Mouse (Mus musculus) lung, adult 18-20 months (tissue): ENCODE measurements around the gene Gcnt2.
A peak's percentile ranks its signal among the peaks of the same experiment; 100 is the strongest.
"Not testable (repeated sequence)": the region's sequence is repeated elsewhere in the genome, so short reads cannot be mapped to it uniquely, and the experiment has no call there.

Experiments
- DNase-seq, 2 experiments: peaks; one replicate each; pipeline ENCODE4 v3.0.0; 2022; ENCODE audit warnings: mixed read lengths in 2 of 2

Gene Gcnt2

GRCm38 (mm10) chr13:40946513-40946912 is 87.0 kb downstream of the Gcnt2 start:
- DNase-seq, result no peak

GRCm38 (mm10) chr13:40947538-40948205 is 88.1 kb downstream of the Gcnt2 start:
- peak in 1 of 2 experiments; percentile 24 for DNase-seq

- DNase-seq, result no peak
Measured at GRCm38 (mm10) chr13:40951386-40951976, 91.9 kb downstream of the Gcnt2 start.

- no peak for DNase-seq
Measured at GRCm38 (mm10) chr13:40953231-40953630, 93.7 kb downstream of the Gcnt2 start.

- DNase-seq, result peak in 1 of 2 experiments; percentile 24
Measured at GRCm38 (mm10) chr13:40955773-40956172, 96.2 kb downstream of the Gcnt2 start.

DNA sequence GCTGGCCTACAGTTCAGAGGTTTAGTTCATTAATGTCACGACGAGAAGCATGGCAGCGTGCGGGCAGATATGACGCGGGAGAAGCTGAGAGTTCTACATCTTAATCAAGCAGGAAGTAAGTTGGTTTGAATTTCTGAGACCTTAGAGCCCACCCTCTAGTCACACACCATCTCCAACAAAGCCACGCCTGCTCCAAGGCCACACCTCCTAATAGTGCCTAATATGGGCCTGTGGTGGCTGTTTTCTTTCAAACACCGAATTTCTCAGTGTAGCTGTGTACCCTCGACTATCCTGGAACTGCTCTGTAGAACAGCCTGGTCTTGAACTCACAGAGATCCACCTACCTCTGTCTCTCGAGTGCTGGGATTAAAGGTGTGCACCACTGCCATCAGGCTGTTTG is 108.1 kb downstream of the Gcnt2 start:
- no peak for DNase-seq

DNA sequence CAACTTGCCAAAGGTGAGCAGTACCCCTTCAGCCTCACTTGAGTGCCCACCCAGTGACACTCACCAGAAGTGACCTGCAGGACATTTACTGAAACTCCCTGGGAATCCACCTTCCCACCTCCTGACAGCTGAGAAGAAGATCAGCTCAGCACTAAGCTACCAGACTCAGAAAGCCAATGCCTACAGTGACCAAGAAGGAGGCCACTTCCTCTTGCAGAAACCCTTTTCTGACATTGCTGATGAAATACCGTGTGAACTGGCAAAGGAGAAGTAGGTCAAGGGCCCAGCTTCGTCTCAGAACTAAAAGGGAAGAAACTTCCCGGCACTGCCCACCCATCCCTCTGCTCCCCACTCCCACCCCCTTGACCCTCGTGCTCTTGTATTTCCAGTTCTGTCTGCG is 109.0 kb downstream of the Gcnt2 start:
- peak; percentile 32 to 34 for DNase-seq

DNA sequence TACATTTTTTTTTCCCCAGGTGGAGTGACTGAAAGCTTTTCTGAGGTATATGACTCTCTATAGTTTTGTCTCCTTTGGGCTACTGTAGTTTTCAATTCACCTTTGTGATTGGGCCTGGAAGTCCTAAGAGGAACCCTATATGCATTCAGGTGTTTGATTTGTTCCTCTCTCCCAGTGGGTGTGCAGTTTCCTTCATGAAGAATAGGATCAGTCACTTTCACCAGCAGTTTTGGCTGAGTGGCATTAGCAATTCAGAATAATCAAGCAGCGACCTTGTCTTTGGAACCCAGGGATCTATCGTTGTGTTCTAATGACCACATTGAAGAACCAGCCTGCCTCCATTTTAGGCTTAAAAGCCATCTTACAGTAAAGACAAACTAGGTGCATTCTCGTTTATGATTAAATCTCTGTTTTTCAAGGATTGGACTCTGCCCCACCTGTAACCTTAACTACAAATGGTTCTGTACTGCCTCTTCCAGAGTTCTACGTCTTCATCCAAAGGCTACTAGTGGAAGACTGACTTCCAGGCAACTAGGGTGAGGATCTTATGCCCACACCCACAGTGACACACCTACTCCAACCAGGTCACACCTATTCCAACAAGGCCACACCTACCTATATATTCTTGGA is 110.3 kb downstream of the Gcnt2 start:
- no peak for DNase-seq

DNA sequence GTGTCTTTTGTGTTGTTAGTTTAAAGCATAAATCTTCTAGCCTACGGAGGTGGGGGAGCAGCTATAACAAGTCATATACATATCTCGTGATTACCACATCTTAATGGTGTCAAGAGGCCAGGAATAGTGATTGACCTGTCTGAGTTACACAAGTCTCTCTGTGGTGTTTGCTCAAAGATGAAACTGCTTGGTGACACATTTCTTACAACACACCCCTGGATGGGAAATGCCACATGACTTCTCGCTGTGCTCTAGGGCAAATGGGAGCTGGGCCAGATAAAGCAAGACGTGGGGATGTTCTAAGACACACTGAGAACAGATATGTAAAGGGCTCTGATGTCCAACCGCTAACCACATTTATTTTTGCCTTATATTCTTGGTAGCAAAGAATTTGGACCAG is 111.7 kb downstream of the Gcnt2 start:
- DNase-seq, result peak; percentile 34 to 39

- DNase-seq, result no peak
Measured at GRCm38 (mm10) chr13:40971831-40972230, 112.3 kb downstream of the Gcnt2 start.

DNA sequence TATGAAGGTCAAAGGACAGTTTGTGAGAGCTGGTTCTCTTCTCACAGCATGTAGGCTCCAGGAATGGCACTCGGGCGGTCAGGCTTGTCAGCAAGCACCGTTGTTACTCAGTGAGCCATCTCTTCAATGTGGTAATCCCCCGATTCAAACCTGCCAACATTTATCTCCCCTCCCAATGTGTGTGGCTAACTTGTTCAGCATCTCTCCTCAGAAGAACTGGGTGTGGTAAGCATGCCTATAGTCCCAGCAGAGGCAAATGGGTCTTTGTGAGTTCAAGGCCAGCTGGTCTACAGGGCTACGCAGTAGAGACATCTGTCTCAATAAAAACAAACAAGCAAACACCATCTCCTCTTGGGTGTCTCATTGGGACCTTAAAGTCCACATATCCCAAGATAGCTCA is 113.4 kb downstream of the Gcnt2 start:
- no peak for DNase-seq

DNA sequence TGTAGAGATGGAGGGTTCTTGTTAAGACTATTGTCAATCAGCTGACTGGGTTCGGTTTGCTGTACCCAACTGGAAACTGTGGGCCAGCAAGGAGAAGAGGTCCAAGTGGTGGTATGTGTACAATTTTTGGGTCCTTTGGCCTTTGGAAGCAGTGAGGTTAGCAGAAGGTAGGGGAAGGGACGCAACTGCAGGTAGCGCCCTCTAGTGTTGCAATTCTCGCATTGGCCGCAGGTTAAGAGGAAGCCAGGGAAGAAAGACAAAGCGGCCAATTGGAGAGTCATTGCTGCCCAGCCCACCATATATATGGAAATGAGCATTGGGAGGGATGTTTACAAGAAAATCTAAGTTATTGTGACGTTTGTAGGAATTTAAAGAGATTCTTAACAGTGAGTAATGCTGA is 118.1 kb downstream of the Gcnt2 start:
- DNase-seq, result peak; percentile 56 to 64

DNA sequence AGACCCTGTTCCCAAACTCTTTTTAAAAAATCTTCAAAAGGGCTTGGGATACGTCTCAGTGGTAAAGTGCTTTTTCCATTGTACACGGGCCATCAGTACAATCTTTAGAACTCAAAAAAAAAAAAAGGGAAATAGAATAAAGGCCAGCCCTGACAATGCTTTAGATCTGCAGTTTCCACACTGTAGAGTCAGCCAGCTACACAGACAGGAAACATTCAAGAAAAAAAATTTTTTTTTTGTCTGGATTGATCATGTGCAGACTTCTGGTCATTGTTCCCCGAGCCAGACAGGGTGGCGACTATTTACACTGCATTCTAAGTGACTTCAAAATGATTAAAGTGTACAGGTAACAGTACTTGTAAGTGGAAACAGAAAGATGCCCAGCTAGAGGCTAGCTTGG is 119.1 kb downstream of the Gcnt2 start:
- DNase-seq, result peak in 1 of 2 experiments; percentile 33

DNA sequence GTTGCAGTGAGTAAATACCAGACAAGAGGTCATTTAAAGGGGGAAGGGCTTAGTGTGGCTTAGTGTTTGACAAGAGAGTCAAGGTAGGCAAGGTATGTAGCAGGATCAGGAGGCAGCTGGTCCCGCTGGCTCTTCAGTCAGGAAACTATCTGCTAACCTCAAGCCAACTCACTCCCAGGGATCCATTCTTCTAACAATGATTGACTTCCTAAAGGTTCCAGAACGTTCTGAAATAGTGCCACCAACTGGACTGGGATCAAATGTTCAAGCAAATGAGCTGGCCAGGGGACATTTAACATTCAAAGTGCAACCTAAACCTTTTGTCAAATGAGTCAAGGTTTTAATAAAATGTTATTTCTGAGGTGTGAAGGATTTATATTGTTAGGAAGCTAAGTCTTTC is 119.8 kb downstream of the Gcnt2 start:
- peak in 1 of 2 experiments; percentile 23 for DNase-seq

DNA sequence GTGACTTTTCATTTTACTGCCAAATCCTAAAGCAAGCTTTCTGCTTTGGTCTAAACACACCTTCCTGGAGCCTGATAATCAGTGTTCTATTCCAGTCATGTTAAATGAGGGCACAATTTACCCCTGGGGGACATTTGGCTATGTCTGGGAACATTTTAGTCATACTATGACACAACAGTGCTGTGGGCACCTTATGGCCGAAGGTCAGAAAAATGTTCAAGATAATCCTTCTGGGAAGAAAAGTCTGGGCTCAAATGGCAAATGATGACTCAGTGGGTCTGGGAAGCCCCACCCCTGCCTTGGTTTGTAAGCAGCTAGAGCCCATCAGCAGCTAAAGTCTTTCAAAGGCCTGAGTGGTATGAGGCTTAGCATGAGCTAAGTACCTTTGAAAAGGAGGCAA is 123.2 kb downstream of the Gcnt2 start:
- DNase-seq, result no peak

- DNase-seq, result no peak
Measured at GRCm38 (mm10) chr13:40986081-40986480, 126.5 kb downstream of the Gcnt2 start.

DNA sequence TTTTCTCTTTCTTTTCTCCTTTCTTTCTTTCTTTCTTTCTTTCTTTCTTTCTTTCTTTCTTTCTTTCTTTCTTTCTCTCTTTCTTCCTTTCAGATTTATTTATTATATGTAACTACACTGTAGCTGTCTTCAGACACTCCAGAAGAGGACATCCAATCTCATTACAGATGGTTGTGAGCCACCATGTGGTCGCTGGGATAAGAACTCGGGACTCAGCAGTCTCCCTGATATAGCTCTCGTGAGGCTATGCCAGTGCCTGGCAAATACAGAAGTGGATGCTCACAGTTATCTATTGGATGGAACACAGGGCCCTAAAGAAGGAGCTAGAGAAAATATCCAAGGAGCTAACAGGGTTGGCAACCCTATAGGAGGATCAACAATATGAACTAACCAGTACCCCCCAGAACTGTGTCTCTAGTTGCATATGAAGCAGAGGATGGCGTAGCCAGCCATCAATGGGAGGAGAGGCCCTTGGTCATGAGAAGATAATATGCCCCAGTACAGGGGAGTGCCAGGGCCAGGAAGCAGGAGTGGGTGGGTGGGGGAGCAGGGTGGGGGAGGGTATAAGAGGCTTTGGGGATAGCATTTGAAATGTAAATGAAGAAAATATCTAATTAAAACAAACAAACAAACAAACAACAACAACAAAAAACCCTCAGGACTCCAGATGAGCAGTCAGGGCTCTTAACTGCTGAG is 128.2 kb downstream of the Gcnt2 start:
- not testable (repeated sequence) for DNase-seq

DNA sequence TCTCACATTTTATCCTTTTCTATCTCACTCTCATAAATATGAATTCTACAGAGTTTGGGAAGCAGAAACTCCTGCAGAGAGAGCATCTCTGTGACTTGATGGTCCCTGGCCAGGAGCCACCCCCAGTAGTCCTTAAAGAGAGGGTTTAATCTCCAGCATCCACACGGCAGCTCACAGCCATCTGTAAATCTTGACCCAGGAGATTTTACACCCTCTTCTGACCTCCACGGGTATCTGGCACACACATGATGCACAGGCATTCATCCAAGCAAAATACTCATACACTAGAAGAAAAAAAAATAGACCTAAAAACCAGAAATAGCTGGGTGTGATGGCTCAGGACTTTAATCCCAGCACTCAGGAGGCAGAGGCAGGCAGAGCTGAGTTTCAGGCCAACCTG is 128.9 kb downstream of the Gcnt2 start:
- no peak for DNase-seq

DNA sequence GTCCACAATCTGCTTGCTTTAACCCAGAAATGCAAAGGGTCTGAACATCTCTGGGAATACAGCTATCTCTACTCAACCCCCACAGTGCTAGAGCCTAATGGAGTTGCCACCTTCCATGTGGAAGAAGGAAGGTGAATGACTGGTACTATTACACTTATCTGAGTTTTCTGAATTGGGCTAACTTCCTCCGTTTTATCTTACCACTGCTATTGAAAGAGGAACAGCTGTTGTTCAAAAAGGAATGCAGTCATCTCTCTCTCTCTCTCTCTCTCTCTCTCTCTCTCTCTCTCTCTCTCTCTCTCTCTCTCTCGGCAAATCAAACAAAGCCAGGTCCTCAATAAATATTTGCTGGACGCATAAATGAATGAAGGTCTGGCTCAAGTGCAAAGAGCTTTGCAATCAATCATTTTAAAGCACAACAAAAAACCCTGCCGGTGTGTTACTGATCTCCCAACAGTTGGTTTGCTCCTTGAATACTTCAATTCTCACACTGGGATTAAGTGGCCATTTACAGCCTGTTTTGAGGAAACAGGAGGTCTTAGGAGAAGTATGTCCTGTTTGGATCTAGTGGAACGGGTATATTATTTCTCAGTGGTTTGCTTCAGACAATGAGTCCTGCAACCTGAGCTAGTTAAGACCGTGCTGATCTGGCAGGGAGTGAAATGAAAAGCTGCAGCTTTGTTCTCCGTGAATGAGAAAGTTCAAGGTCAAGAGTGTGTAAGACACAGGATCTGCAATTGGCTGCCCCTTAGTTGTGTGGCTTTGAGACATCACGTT is 135.1 kb downstream of the Gcnt2 start:
- peak in 1 of 2 experiments; percentile 23 for DNase-seq

- not testable (repeated sequence) for DNase-seq
Measured at GRCm38 (mm10) chr13:40998537-40998936, 139.0 kb downstream of the Gcnt2 start.

DNA sequence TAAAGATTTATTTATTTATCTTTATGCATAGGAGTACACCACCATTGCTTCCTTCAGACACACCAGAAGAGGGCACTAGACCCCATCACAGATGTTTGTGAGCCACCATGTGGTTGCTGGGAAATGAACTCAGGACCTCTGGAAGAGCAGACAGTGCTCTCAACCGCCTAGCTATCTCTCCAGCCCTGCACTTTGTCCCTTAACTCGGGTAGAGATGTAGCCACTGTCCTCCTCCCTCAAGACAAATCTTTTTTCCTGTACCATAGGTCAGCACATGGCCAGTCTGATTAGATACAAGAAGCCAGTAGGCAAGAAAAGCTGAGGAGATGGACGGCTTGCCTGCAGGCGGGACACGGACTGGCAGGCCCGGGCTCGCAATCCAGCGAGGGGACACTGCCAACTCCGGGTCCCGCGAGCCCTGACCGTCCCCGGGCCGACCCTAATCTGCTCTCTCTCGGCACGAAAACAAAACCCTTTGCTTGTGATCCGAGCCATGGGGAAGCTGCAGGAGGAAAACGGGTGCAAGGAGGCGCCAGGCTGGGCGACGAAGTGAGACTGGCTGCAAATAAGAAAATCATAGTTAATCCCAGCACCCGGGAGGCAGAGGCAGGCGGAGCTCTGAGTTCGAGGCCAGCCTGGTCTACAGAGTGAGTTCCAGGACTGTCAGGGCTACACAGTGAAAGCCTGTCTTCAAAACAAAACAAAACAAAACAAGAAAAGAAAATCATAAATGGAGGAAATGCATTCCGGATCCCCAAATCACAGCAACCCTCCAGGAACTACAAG is 140.8 kb downstream of the Gcnt2 start:
- peak in 1 of 2 experiments; percentile 21 for DNase-seq
